Mouse (Mus musculus): ENCODE measurements around the gene Mtmr14. TPM values are rescaled to one million over a fixed set of nuclear protein-coding genes. Genes with fewer than 3 reads are reported as not detected.

The Mtmr14 gene
- polyA plus RNA-seq, 1 experiment from 2014 or later: 25.9 TPM

Other genes with a start within 250 kb of the Mtmr14 start
- gene Thumpd3, start 191.6 kb upstream of the Mtmr14 start, polyA plus RNA-seq (2015; fragmentation: Nextera tagmentation; extraction: Ambion mirVana): 49.7 and 51.0 TPM in 2 replicates
- gene Setd5, start 160.5 kb upstream of the Mtmr14 start, polyA plus RNA-seq (2015; fragmentation: Nextera tagmentation; extraction: Ambion mirVana): 65.6 and 66.3 TPM in 2 replicates
- 1.3 and 1.6 TPM in 2 replicates for gene Lhfpl4, start 42.5 kb upstream of the Mtmr14 start, polyA plus RNA-seq (2015; fragmentation: Nextera tagmentation; extraction: Ambion mirVana)
- gene Cpne9, start 44.5 kb downstream of the Mtmr14 start, polyA plus RNA-seq (2015; fragmentation: Nextera tagmentation; extraction: Ambion mirVana): 0.06 TPM in 1 of 2 replicates, not detected in the other
- gene Brpf1, start 69.3 kb downstream of the Mtmr14 start, polyA plus RNA-seq (2015; fragmentation: Nextera tagmentation; extraction: Ambion mirVana): 12.9 and 13.6 TPM in 2 replicates
- 12.0 and 12.6 TPM in 2 replicates for gene Ogg1, start 89.1 kb downstream of the Mtmr14 start, polyA plus RNA-seq (2015; fragmentation: Nextera tagmentation; extraction: Ambion mirVana)
- 82.5 and 87.8 TPM in 2 replicates for gene Camk1, start 106.1 kb downstream of the Mtmr14 start, polyA plus RNA-seq (2015; fragmentation: Nextera tagmentation; extraction: Ambion mirVana)
- gene Tada3, start 140.0 kb downstream of the Mtmr14 start, polyA plus RNA-seq (2015; fragmentation: Nextera tagmentation; extraction: Ambion mirVana): 39.6 and 44.9 TPM in 2 replicates
- gene Arpc4, start 140.3 kb downstream of the Mtmr14 start, polyA plus RNA-seq (2015; fragmentation: Nextera tagmentation; extraction: Ambion mirVana): 377 and 396 TPM in 2 replicates
- gene Ttll3, start 151.4 kb downstream of the Mtmr14 start, polyA plus RNA-seq (2015; fragmentation: Nextera tagmentation; extraction: Ambion mirVana): 4.0 and 4.6 TPM in 2 replicates
- 14.7 and 16.1 TPM in 2 replicates for gene Rpusd3, start 181.5 kb downstream of the Mtmr14 start, polyA plus RNA-seq (2015; fragmentation: Nextera tagmentation; extraction: Ambion mirVana)
- gene Cidec, start 197.9 kb downstream of the Mtmr14 start, polyA plus RNA-seq (2015; fragmentation: Nextera tagmentation; extraction: Ambion mirVana): 3.6 and 4.2 TPM in 2 replicates
- gene Jagn1, start 204.7 kb downstream of the Mtmr14 start, polyA plus RNA-seq (2015; fragmentation: Nextera tagmentation; extraction: Ambion mirVana): 86.0 and 88.5 TPM in 2 replicates
- 21.1 and 28.9 TPM in 2 replicates for gene Il17re, start 220.6 kb downstream of the Mtmr14 start, polyA plus RNA-seq (2015; fragmentation: Nextera tagmentation; extraction: Ambion mirVana)
- gene Il17rc, start 233.6 kb downstream of the Mtmr14 start, polyA plus RNA-seq (2015; fragmentation: Nextera tagmentation; extraction: Ambion mirVana): 36.8 and 45.0 TPM in 2 replicates
- 22.9 and 23.9 TPM in 2 replicates for gene Creld1, start 245.5 kb downstream of the Mtmr14 start, polyA plus RNA-seq (2015; fragmentation: Nextera tagmentation; extraction: Ambion mirVana)

Measured in stomach, embryonic 16.5 days (tissue).